24 mouse cellular contexts compared by ENCODE assay signal in genomic region chr11:106641580-106641979, GRCm38 (mm10). TPM values are rescaled to one million over a fixed set of nuclear protein-coding genes. Genes with fewer than 3 reads are reported as not detected.
DNase-seq lines count a peak whose midpoint lies in the region; ATAC-seq lines count a peak whose summit lies in the region.
"Had no signal": no experiment of that assay in that cellular context is flagged by ENCODE, and none has a peak within 500 bp of the region (broad histone marks: within the 10 kb centered on the region; RNA-seq: fewer than 3 reads in every experiment).

No protein-coding gene starts in this region.

- no peak overlapping the region for H3K9ac ChIP-seq in heart, embryonic 13.5 days
- H3K9ac ChIP-seq in lung, embryonic 16.5 days (ENCODE audit: low read length) = no peak overlapping the region
- no peak overlapping the region for H3K9ac ChIP-seq in stomach, embryonic 15.5 days
- H3K9ac ChIP-seq: forebrain, embryonic 13.5 days; heart, embryonic 15.5 days; hindbrain, embryonic 13.5 days had no signal

- H3K36me3 ChIP-seq in heart, embryonic 13.5 days = no peaks in the 10 kb centered on the region
- H3K36me3 ChIP-seq in lung, embryonic 16.5 days (ENCODE audit: control insufficient read depth, insufficient read depth, low read length) = no peaks in the 10 kb centered on the region
- no peaks in the 10 kb centered on the region for H3K36me3 ChIP-seq in stomach, embryonic 15.5 days
- H3K36me3 ChIP-seq: forebrain, embryonic 10.5 days; heart, embryonic 15.5 days; hindbrain, embryonic 10.5 days; hindbrain, embryonic 13.5 days had no signal

- 0 out of 2 replicates have a peak overlapping the region, but pooled peaks have one; percentile 20 for H3K27ac ChIP-seq in heart, embryonic 13.5 days (replicated peaks)
- peak overlapping the region; percentile 41 for H3K27ac ChIP-seq in lung, embryonic 16.5 days (ENCODE audit: low read length)
- peak overlapping the region; percentile 72 for H3K27ac ChIP-seq in stomach, embryonic 15.5 days
- H3K27ac ChIP-seq: forebrain, embryonic 10.5 days; forebrain, embryonic 13.5 days; heart, embryonic 15.5 days; hindbrain, embryonic 10.5 days; hindbrain, embryonic 13.5 days had no signal

- H3K27me3 ChIP-seq in heart, embryonic 13.5 days (replicated peaks) = no peaks in the 10 kb centered on the region
- no peaks in the 10 kb centered on the region for H3K27me3 ChIP-seq in lung, embryonic 16.5 days (ENCODE audit: control insufficient read depth, insufficient read depth, low read depth, low read length)
- H3K27me3 ChIP-seq in stomach, embryonic 15.5 days (replicated peaks) = no peaks in the 10 kb centered on the region
- H3K27me3 ChIP-seq: forebrain, embryonic 13.5 days; heart, embryonic 15.5 days had no signal

- H3K4me3 ChIP-seq in heart, embryonic 13.5 days = no peak overlapping the region
- no peak overlapping the region for H3K4me3 ChIP-seq in lung, embryonic 16.5 days (ENCODE audit: low read length)
- no peak overlapping the region for H3K4me3 ChIP-seq in stomach, embryonic 15.5 days (replicated peaks)
- H3K4me3 ChIP-seq: forebrain, embryonic 10.5 days; forebrain, embryonic 13.5 days; heart, embryonic 15.5 days; hindbrain, embryonic 10.5 days; hindbrain, embryonic 13.5 days had no signal

- no peak for ATAC-seq in heart, embryonic 13.5 days (ENCODE audit: extremely low read depth, insufficient number of reproducible peaks, low FRiP score, low TSS enrichment)
- ATAC-seq in lung, embryonic 16.5 days (ENCODE audit: low read depth) = no peak
- ATAC-seq in stomach, embryonic 15.5 days (ENCODE audit: insufficient read depth, low FRiP score, low read depth) = peak; percentile 74
- ATAC-seq: CD4-positive, CD25-positive, alpha-beta regulatory T cell, adult 4 months; forebrain, embryonic 13.5 days; forebrain, embryonic 16.5 days; hindbrain, embryonic 16.5 days; intestine, postnatal 0 days had no signal

- 45% methylated on average over 1 of the region's 1 CpGs for WGBS in heart, embryonic 13.5 days
- WGBS in lung, embryonic 16.5 days = 45% methylated on average over 1 of the region's 1 CpGs
- 61% methylated on average over 1 of the region's 1 CpGs for WGBS in stomach, embryonic 15.5 days

- no peak for DNase-seq in heart, adult 18-20 months
- DNase-seq in lung, postnatal 25 days (ENCODE audit: low spot score) = no peak
- no peak for DNase-seq in frontal cortex, postnatal 10 days (ENCODE audit: low spot score in 2 of 2)
- no peak for DNase-seq in cerebellum, postnatal 25 days
- DNase-seq: adrenal gland, adult 2 months; adrenal gland, postnatal 14 days; cerebellum, adult 11-12 months; cerebellum, adult 8-10 months; cerebellum, postnatal 10 days; gastrocnemius, postnatal 25 days; heart, postnatal 10 days; heart, postnatal 36 days had no signal

- H3K4me1 ChIP-seq in heart, embryonic 13.5 days = peaks cover 36% of the 10 kb centered on the region
- peaks cover 32% of the 10 kb centered on the region for H3K4me1 ChIP-seq in lung, embryonic 16.5 days (replicated peaks; ENCODE audit: control insufficient read depth, insufficient read depth, low read length)
- H3K4me1 ChIP-seq in stomach, embryonic 15.5 days = peaks cover 22% of the 10 kb centered on the region

- no peaks in the 10 kb centered on the region for H3K9me3 ChIP-seq in heart, embryonic 13.5 days
- H3K9me3 ChIP-seq in lung, embryonic 16.5 days (ENCODE audit: control insufficient read depth, low read length) = no peaks in the 10 kb centered on the region
- H3K9me3 ChIP-seq in stomach, embryonic 15.5 days = no peaks in the 10 kb centered on the region
- H3K9me3 ChIP-seq: forebrain, embryonic 10.5 days; forebrain, embryonic 13.5 days; heart, embryonic 15.5 days; hindbrain, embryonic 10.5 days; hindbrain, embryonic 13.5 days had no signal

- H3K4me2 ChIP-seq in heart, embryonic 13.5 days = no peak overlapping the region
- no peak overlapping the region for H3K4me2 ChIP-seq in lung, embryonic 16.5 days (ENCODE audit: low read depth, low read length)
- no peak overlapping the region for H3K4me2 ChIP-seq in stomach, embryonic 15.5 days
- H3K4me2 ChIP-seq: forebrain, embryonic 13.5 days; heart, embryonic 15.5 days; hindbrain, embryonic 13.5 days had no signal

RNA-seq across cellular contexts. Expression of gene Tex2, which starts 28.4 kb away (rescaled TPM):
- 12.3 and 13.1 TPM in 2 replicates for polyA plus RNA-seq in heart, embryonic 13.5 days (2015; fragmentation: Nextera tagmentation; extraction: Ambion mirVana)
- total RNA-seq in heart, adult 18-20 months (2021) = 10 to 100 TPM; 41.5 to 42.0 TPM
- polyA plus RNA-seq in lung, embryonic 16.5 days (2015; fragmentation: Nextera tagmentation; extraction: Ambion mirVana) = 10.4 and 11.5 TPM in 2 replicates
- 10.3 and 11.9 TPM in 2 replicates for polyA plus RNA-seq in stomach, embryonic 15.5 days (2015; fragmentation: Nextera tagmentation; extraction: Ambion mirVana)

Comparison
In these comparisons a context has a peak if more than half of its experiments do, and no peak if none do; other contexts are left out.
1. H3K27ac ChIP-seq: peak in every context shown above with its lines; median percentile 72 in stomach, embryonic 15.5 days; 41 in lung, embryonic 16.5 days; 20 in heart, embryonic 13.5 days.